Mouse (Mus musculus): Measurements from ENCODE around the gene Baiap2l1.

- TF ChIP-seq CTCF (IDR thresholded peaks at IDR 0.05; ENCODE audit: extremely low read depth, insufficient read depth, low read length) (no peak), POLR2A (IDR thresholded peaks at IDR 0.05; ENCODE audit: extremely low read depth, insufficient read depth, low read length) (no peak)
These were observed 54.8 kb downstream of the Baiap2l1 start for GRCm38 (mm10) chr5:144303071-144303470.
